Mouse (Mus musculus) ES-Bruce4 (cell line): ENCODE data around the gene Mybbp1a.

Experiments
- CTCF ChIP-seq: IDR thresholded peaks from one replicate; pipeline ENCODE4 v1.8.1; 2011; ENCODE audit warnings: low read depth, low read length
- POLR2A ChIP-seq: IDR thresholded peaks from one replicate; pipeline ENCODE4 v1.8.1; 2011; ENCODE audit warnings: low read length; ENCODE audit not compliant: insufficient read depth

- TF ChIP-seq POLR2A (no peak), CTCF (no peak)
Measured at GRCm38 (mm10) chr11:72494046-72494988, 53.2 kb downstream of the Mybbp1a start.
